Mouse (Mus musculus): Measurements from ENCODE around the gene Bach1. TPM values are rescaled to one million over a fixed set of nuclear protein-coding genes. Genes with fewer than 3 reads are reported as not detected.
"Not testable (repeated sequence)": the region's sequence is repeated elsewhere in the genome, so short reads cannot be mapped to it uniquely, and the experiment has no call there.

Bach1 gene
- polyA plus RNA-seq, 1 experiment from 2014 or later, result 30.2 TPM

GRCm38 (mm10) chr16:87688823-87689222, 9.9 kb upstream of the Bach1 start:
- DNase-seq (ENCODE audit: low spot score); H3K9ac ChIP-seq (ENCODE audit: low read depth, low read length); H3K4me2 ChIP-seq (replicated peaks; ENCODE audit: low read depth, low read length); H3K36me3 ChIP-seq (ENCODE audit: control insufficient read depth, insufficient read depth, low read length); H3K27ac ChIP-seq (ENCODE audit: low read depth, low read length); H3K4me1 ChIP-seq (replicated peaks; ENCODE audit: control insufficient read depth, insufficient read depth, low read length); H3K9me3 ChIP-seq (ENCODE audit: control insufficient read depth, low read length); ATAC-seq (ENCODE audit: low FRiP score); H3K27me3 ChIP-seq (ENCODE audit: control insufficient read depth, insufficient read depth, low read length); H3K4me3 ChIP-seq (ENCODE audit: low read depth, low read length): not testable (repeated sequence)
- WGBS, result 85% methylated on average over 7 of the region's 7 CpGs

GRCm38 (mm10) chr16:87689225-87689624, 9.5 kb upstream of the Bach1 start:
- no peaks in the 10 kb centered on the region for H3K4me1 ChIP-seq (replicated peaks; ENCODE audit: control insufficient read depth, insufficient read depth, low read length)
- no peak overlapping the region for H3K4me3 ChIP-seq (ENCODE audit: low read depth, low read length)
- ATAC-seq (ENCODE audit: low FRiP score), result no peak
- H3K4me2 ChIP-seq (replicated peaks; ENCODE audit: low read depth, low read length), result no peak overlapping the region
- H3K27ac ChIP-seq (ENCODE audit: low read depth, low read length), result no peak overlapping the region
- WGBS, result 83% methylated on average over 8 of the region's 8 CpGs
- no peaks in the 10 kb centered on the region for H3K9me3 ChIP-seq (ENCODE audit: control insufficient read depth, low read length)
- H3K27me3 ChIP-seq (ENCODE audit: control insufficient read depth, insufficient read depth, low read length), result no peaks in the 10 kb centered on the region
- DNase-seq (ENCODE audit: low spot score), result no peak
- H3K36me3 ChIP-seq (ENCODE audit: control insufficient read depth, insufficient read depth, low read length), result no peaks in the 10 kb centered on the region
- H3K9ac ChIP-seq (ENCODE audit: low read depth, low read length), result no peak overlapping the region

- DNase-seq (ENCODE audit: low spot score), result no peak
- no peak for ATAC-seq (ENCODE audit: low FRiP score)
- 97% methylated on average over 4 of the region's 4 CpGs for WGBS
Observed at GRCm38 (mm10) chr16:87690506-87690905, 8.2 kb upstream of the Bach1 start.

GRCm38 (mm10) chr16:87691102-87691501, 7.6 kb upstream of the Bach1 start:
- DNase-seq (ENCODE audit: low spot score), result no peak
- 94% methylated on average over 4 of the region's 4 CpGs for WGBS
- ATAC-seq (ENCODE audit: low FRiP score), result no peak
- Histone ChIP-seq H3K9me3 (ENCODE audit: control insufficient read depth, low read length) (no peaks in the 10 kb centered on the region), H3K4me2 (replicated peaks; ENCODE audit: low read depth, low read length) (no peak overlapping the region), H3K36me3 (ENCODE audit: control insufficient read depth, insufficient read depth, low read length) (no peaks in the 10 kb centered on the region), H3K27ac (ENCODE audit: low read depth, low read length) (no peak overlapping the region), H3K27me3 (ENCODE audit: control insufficient read depth, insufficient read depth, low read length) (no peaks in the 10 kb centered on the region), H3K9ac (ENCODE audit: low read depth, low read length) (no peak overlapping the region), H3K4me1 (replicated peaks; ENCODE audit: control insufficient read depth, insufficient read depth, low read length) (no peaks in the 10 kb centered on the region), H3K4me3 (ENCODE audit: low read depth, low read length) (no peak overlapping the region)

More at GRCm38 (mm10) chr16:87690506-87690905, 8.2 kb upstream of the Bach1 start:
- H3K27ac ChIP-seq (ENCODE audit: low read depth, low read length), result no peak overlapping the region
- no peaks in the 10 kb centered on the region for H3K27me3 ChIP-seq (ENCODE audit: control insufficient read depth, insufficient read depth, low read length)
- H3K9ac ChIP-seq (ENCODE audit: low read depth, low read length), result no peak overlapping the region
- no peaks in the 10 kb centered on the region for H3K4me1 ChIP-seq (replicated peaks; ENCODE audit: control insufficient read depth, insufficient read depth, low read length)
- H3K36me3 ChIP-seq (ENCODE audit: control insufficient read depth, insufficient read depth, low read length), result no peaks in the 10 kb centered on the region
- H3K4me2 ChIP-seq (replicated peaks; ENCODE audit: low read depth, low read length), result no peak overlapping the region
- no peaks in the 10 kb centered on the region for H3K9me3 ChIP-seq (ENCODE audit: control insufficient read depth, low read length)
- no peak overlapping the region for H3K4me3 ChIP-seq (ENCODE audit: low read depth, low read length)

- H3K9ac ChIP-seq (ENCODE audit: low read depth, low read length), result no peak overlapping the region
- no peaks in the 10 kb centered on the region for H3K9me3 ChIP-seq (ENCODE audit: control insufficient read depth, low read length)
- no peak overlapping the region for H3K4me3 ChIP-seq (ENCODE audit: low read depth, low read length)
- H3K4me1 ChIP-seq (replicated peaks; ENCODE audit: control insufficient read depth, insufficient read depth, low read length), result no peaks in the 10 kb centered on the region
- no peaks in the 10 kb centered on the region for H3K36me3 ChIP-seq (ENCODE audit: control insufficient read depth, insufficient read depth, low read length)
- 96% methylated on average over 2 of the region's 2 CpGs for WGBS
- no peak overlapping the region for H3K27ac ChIP-seq (ENCODE audit: low read depth, low read length)
- DNase-seq (ENCODE audit: low spot score) (no peak), ATAC-seq (ENCODE audit: low FRiP score) (no peak)
- no peaks in the 10 kb centered on the region for H3K27me3 ChIP-seq (ENCODE audit: control insufficient read depth, insufficient read depth, low read length)
- H3K4me2 ChIP-seq (replicated peaks; ENCODE audit: low read depth, low read length), result no peak overlapping the region
Observed at GRCm38 (mm10) chr16:87692591-87692990, 6.2 kb upstream of the Bach1 start.

- Histone ChIP-seq H3K9me3 (ENCODE audit: control insufficient read depth, low read length) (no peaks in the 10 kb centered on the region), H3K27ac (ENCODE audit: low read depth, low read length) (no peak overlapping the region), H3K4me2 (replicated peaks; ENCODE audit: low read depth, low read length) (peak overlapping the region; percentile 48), H3K4me1 (replicated peaks; ENCODE audit: control insufficient read depth, insufficient read depth, low read length) (no peaks in the 10 kb centered on the region), H3K4me3 (ENCODE audit: low read depth, low read length) (peak overlapping the region; percentile 82; the same call in 1 of the 2 replicates), H3K36me3 (ENCODE audit: control insufficient read depth, insufficient read depth, low read length) (no peaks in the 10 kb centered on the region), H3K27me3 (ENCODE audit: control insufficient read depth, insufficient read depth, low read length) (no peaks in the 10 kb centered on the region), H3K9ac (ENCODE audit: low read depth, low read length) (peak overlapping the region; percentile 27; the same call in 1 of the 2 replicates)
- DNase-seq (ENCODE audit: low spot score) (peak; percentile 24), ATAC-seq (ENCODE audit: low FRiP score) (0 out of 2 replicates have a peak, but pooled peaks have one; percentile 0)
- 50% methylated on average over 16 of the region's 16 CpGs for WGBS
Observed at GRCm38 (mm10) chr16:87697707-87698365, 909 bp upstream of the Bach1 start.

- DNase-seq (ENCODE audit: low spot score) (peak; percentile 77), ATAC-seq (ENCODE audit: low FRiP score) (peak; percentile 7)
- WGBS, result under 1% methylated on average over 20 of the region's 20 CpGs
- Histone ChIP-seq H3K4me1 (replicated peaks; ENCODE audit: control insufficient read depth, insufficient read depth, low read length) (no peaks in the 10 kb centered on the region), H3K4me3 (ENCODE audit: low read depth, low read length) (peak overlapping the region; percentile 82), H3K27ac (ENCODE audit: low read depth, low read length) (peak overlapping the region; percentile 94), H3K36me3 (ENCODE audit: control insufficient read depth, insufficient read depth, low read length) (no peaks in the 10 kb centered on the region), H3K9ac (ENCODE audit: low read depth, low read length) (peak overlapping the region; percentile 94), H3K4me2 (replicated peaks; ENCODE audit: low read depth, low read length) (peak overlapping the region; percentile 72), H3K27me3 (ENCODE audit: control insufficient read depth, insufficient read depth, low read length) (no peaks in the 10 kb centered on the region), H3K9me3 (ENCODE audit: control insufficient read depth, low read length) (no peaks in the 10 kb centered on the region)
Observed at GRCm38 (mm10) chr16:87699306-87699692, 554 bp downstream of the Bach1 start.

- H3K9me3 ChIP-seq (ENCODE audit: control insufficient read depth, low read length), result no peaks in the 10 kb centered on the region
- H3K36me3 ChIP-seq (ENCODE audit: control insufficient read depth, insufficient read depth, low read length), result no peaks in the 10 kb centered on the region
- H3K4me2 ChIP-seq (replicated peaks; ENCODE audit: low read depth, low read length), result peak overlapping the region; percentile 72
- H3K27me3 ChIP-seq (ENCODE audit: control insufficient read depth, insufficient read depth, low read length), result no peaks in the 10 kb centered on the region
- H3K4me3 ChIP-seq (ENCODE audit: low read depth, low read length), result peak overlapping the region; percentile 82
- no peaks in the 10 kb centered on the region for H3K4me1 ChIP-seq (replicated peaks; ENCODE audit: control insufficient read depth, insufficient read depth, low read length)
- peak overlapping the region; percentile 94 for H3K9ac ChIP-seq (ENCODE audit: low read depth, low read length)
- under 1% methylated on average over 20 of the region's 20 CpGs for WGBS
- H3K27ac ChIP-seq (ENCODE audit: low read depth, low read length), result peak overlapping the region; percentile 94
- ATAC-seq (ENCODE audit: low FRiP score), result peak; percentile 37; the same call in 1 of the 2 replicates
- peak; percentile 74 for DNase-seq (ENCODE audit: low spot score)
Observed at GRCm38 (mm10) chr16:87699693-87700394, 1.1 kb downstream of the Bach1 start.

- ATAC-seq (ENCODE audit: low FRiP score), result no peak
- H3K9me3 ChIP-seq (ENCODE audit: control insufficient read depth, low read length), result no peaks in the 10 kb centered on the region
- no peaks in the 10 kb centered on the region for H3K27me3 ChIP-seq (ENCODE audit: control insufficient read depth, insufficient read depth, low read length)
- no peaks in the 10 kb centered on the region for H3K36me3 ChIP-seq (ENCODE audit: control insufficient read depth, insufficient read depth, low read length)
- H3K4me3 ChIP-seq (ENCODE audit: low read depth, low read length), result peak overlapping the region; percentile 82
- WGBS, result 31% methylated on average over 3 of the region's 3 CpGs
- no peak for DNase-seq (ENCODE audit: low spot score)
- H3K9ac ChIP-seq (ENCODE audit: low read depth, low read length), result peak overlapping the region; percentile 94
- H3K27ac ChIP-seq (ENCODE audit: low read depth, low read length), result peak overlapping the region; percentile 94; the same call in 1 of the 2 replicates
- no peaks in the 10 kb centered on the region for H3K4me1 ChIP-seq (replicated peaks; ENCODE audit: control insufficient read depth, insufficient read depth, low read length)
- peak overlapping the region; percentile 72 for H3K4me2 ChIP-seq (replicated peaks; ENCODE audit: low read depth, low read length)
Observed at GRCm38 (mm10) chr16:87700395-87700765, 1.6 kb downstream of the Bach1 start.
